Mouse (Mus musculus): ENCODE results near the gene Gpr84. TPM values are rescaled to one million over a fixed set of nuclear protein-coding genes. Genes with fewer than 3 reads are reported as not detected.
A peak's percentile ranks its signal among the peaks of the same experiment; 100 is the strongest.

Gpr84 gene
- polyA plus RNA-seq, 1 experiment from 2014 or later: 0.94 TPM

DNA sequence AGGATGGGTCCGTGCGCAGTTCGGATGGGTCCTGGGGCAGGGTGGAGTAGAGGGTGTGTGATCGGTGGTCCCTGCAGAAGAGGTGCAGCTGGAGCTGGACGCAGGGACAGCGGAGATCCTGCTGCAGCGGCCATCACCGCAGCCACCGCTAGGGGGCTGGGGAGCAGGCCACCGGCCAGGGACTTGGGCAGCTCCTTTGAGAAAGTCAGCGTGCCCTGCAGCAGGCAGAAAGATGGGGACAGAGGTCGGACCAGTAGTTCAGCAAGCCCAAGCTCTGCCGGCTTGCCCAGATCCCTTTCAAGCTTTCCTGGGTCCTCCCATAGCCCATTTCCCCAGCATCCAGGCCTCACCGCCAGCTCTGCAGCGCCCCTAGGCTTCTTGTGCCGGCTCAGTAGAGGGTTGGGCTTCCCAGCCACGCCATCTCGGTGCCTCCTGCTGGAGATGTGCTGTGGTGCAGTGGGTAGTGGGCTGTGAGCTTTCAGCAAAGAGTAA is 4.6 kb upstream of the Gpr84 start:
- H3K4me1 ChIP-seq (replicated peaks): peaks cover 34% of the 10 kb centered on the region
- WGBS: under 1% methylated on average over 18 of the region's 18 CpGs
- peak; percentile 80 for ATAC-seq
- H3K36me3 ChIP-seq: peaks cover 44% of the 10 kb centered on the region
- peak overlapping the region; percentile 23 for H3K4me3 ChIP-seq (replicated peaks)
- peak overlapping the region; percentile 58 for H3K9ac ChIP-seq (replicated peaks)
- H3K27ac ChIP-seq: peak overlapping the region; percentile 36
- peak overlapping the region; percentile 56 for H3K4me2 ChIP-seq (replicated peaks)
- no peaks in the 10 kb centered on the region for H3K27me3 ChIP-seq
- no peaks in the 10 kb centered on the region for H3K9me3 ChIP-seq

- no peak overlapping the region for H3K27ac ChIP-seq
- no peaks in the 10 kb centered on the region for H3K9me3 ChIP-seq
- ATAC-seq: peak; percentile 13
- no peak overlapping the region; the same call in 1 of the 2 replicates for H3K4me3 ChIP-seq (replicated peaks)
- H3K4me1 ChIP-seq (replicated peaks): peaks cover 33% of the 10 kb centered on the region
- peak overlapping the region; percentile 58 for H3K9ac ChIP-seq (replicated peaks)
- peaks cover 40% of the 10 kb centered on the region for H3K36me3 ChIP-seq
- 33% methylated on average over 22 of the region's 22 CpGs for WGBS
- H3K27me3 ChIP-seq: peaks cover 3% of the 10 kb centered on the region
- H3K4me2 ChIP-seq (replicated peaks): peak overlapping the region; percentile 56
Measured at GRCm38 (mm10) chr15:103314181-103314580, 3.8 kb upstream of the Gpr84 start.

GRCm38 (mm10) chr15:103313495-103314095 is 3.2 kb upstream of the Gpr84 start:
- Histone ChIP-seq H3K9me3 (no peaks in the 10 kb centered on the region), H3K4me1 (replicated peaks) (peaks cover 37% of the 10 kb centered on the region), H3K27me3 (peaks cover 9% of the 10 kb centered on the region), H3K27ac (0 out of 2 replicates have a peak overlapping the region, but pooled peaks have one; percentile 4), H3K9ac (replicated peaks) (peak overlapping the region; percentile 58; the same call in 1 of the 2 replicates), H3K4me3 (replicated peaks) (no peak overlapping the region), H3K36me3 (peaks cover 34% of the 10 kb centered on the region), H3K4me2 (replicated peaks) (peak overlapping the region; percentile 56)
- WGBS: 10% methylated on average over 18 of the region's 18 CpGs
- ATAC-seq: no peak

GRCm38 (mm10) chr15:103308876-103309580 is 1.4 kb downstream of the Gpr84 start:
- Histone ChIP-seq H3K27me3 (peaks cover 9% of the 10 kb centered on the region), H3K36me3 (no peaks in the 10 kb centered on the region), H3K4me2 (replicated peaks) (peak overlapping the region; percentile 19), H3K4me3 (replicated peaks) (no peak overlapping the region), H3K27ac (no peak overlapping the region), H3K4me1 (replicated peaks) (peaks cover 47% of the 10 kb centered on the region), H3K9me3 (no peaks in the 10 kb centered on the region), H3K9ac (replicated peaks) (peak overlapping the region; percentile 29)
- whole genome bisulfite sequencing: 68% methylated on average over 26 of the region's 26 CpGs
- no peak for ATAC-seq

GRCm38 (mm10) chr15:103308056-103308875 is 2.1 kb downstream of the Gpr84 start:
- H3K36me3 ChIP-seq: no peaks in the 10 kb centered on the region
- H3K27me3 ChIP-seq: peaks cover 9% of the 10 kb centered on the region
- no peak overlapping the region for H3K27ac ChIP-seq
- WGBS: 49% methylated on average over 28 of the region's 28 CpGs
- H3K4me3 ChIP-seq (replicated peaks): no peak overlapping the region
- H3K4me2 ChIP-seq (replicated peaks): peak overlapping the region; percentile 19
- H3K4me1 ChIP-seq (replicated peaks): peaks cover 48% of the 10 kb centered on the region
- no peaks in the 10 kb centered on the region for H3K9me3 ChIP-seq
- H3K9ac ChIP-seq (replicated peaks): peak overlapping the region; percentile 29
- no peak for ATAC-seq

- WGBS: under 1% methylated on average over 7 of the region's 7 CpGs
- peaks cover 9% of the 10 kb centered on the region for H3K27me3 ChIP-seq
- ATAC-seq: no peak
- H3K4me1 ChIP-seq (replicated peaks): peaks cover 56% of the 10 kb centered on the region
- H3K36me3 ChIP-seq: no peaks in the 10 kb centered on the region
- 0 out of 2 replicates have a peak overlapping the region, but pooled peaks have one; percentile 15 for H3K4me2 ChIP-seq (replicated peaks)
- no peaks in the 10 kb centered on the region for H3K9me3 ChIP-seq
- H3K9ac ChIP-seq (replicated peaks): no peak overlapping the region
- H3K4me3 ChIP-seq (replicated peaks): no peak overlapping the region
- H3K27ac ChIP-seq: peak overlapping the region; percentile 99
Measured at GRCm38 (mm10) chr15:103307125-103307524, 3.3 kb downstream of the Gpr84 start.

- Histone ChIP-seq H3K27me3 (peaks cover 9% of the 10 kb centered on the region), H3K9me3 (no peaks in the 10 kb centered on the region), H3K4me1 (replicated peaks) (peaks cover 67% of the 10 kb centered on the region), H3K4me2 (replicated peaks) (peak overlapping the region; percentile 70), H3K4me3 (replicated peaks) (peak overlapping the region; percentile 36), H3K36me3 (no peaks in the 10 kb centered on the region), H3K9ac (replicated peaks) (peak overlapping the region; percentile 84), H3K27ac (peak overlapping the region; percentile 99)
- WGBS: 36% methylated on average over 8 of the region's 8 CpGs
- ATAC-seq: no peak
Measured at GRCm38 (mm10) chr15:103305792-103306645, 4.4 kb downstream of the Gpr84 start.

DNA sequence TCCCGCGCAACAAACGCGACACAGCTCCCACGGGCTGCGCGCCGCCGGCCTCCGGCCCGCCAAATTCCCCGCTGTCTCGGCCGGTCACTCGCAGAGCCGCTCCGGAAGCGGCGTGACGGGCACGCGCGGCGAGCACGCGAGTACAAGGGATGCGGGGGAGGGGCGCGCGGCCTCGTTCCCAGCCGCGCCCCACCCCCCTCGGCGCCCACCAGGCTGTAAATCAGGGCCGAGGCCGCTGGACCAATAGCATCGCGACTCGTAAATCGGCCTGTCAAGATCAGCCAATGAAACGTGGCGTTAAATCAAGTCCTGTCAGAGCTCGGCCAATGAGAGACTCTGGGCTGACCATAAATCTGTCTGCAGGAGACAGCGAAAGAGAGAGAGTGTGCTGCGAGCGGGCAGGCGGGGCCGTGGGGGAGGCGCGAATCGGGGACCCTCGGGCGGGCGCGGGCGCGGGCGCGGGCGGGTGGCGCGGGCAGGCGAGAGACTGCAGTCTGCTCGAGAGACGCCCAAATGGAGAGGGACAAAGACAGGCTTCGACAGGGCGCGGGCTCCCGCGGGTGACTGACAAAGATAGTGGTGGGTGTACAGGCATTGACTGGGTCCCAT is 5.2 kb downstream of the Gpr84 start:
- Histone ChIP-seq H3K9me3 (no peaks in the 10 kb centered on the region), H3K4me1 (replicated peaks) (peaks cover 76% of the 10 kb centered on the region), H3K4me3 (replicated peaks) (peak overlapping the region; percentile 36), H3K4me2 (replicated peaks) (peak overlapping the region; percentile 70), H3K36me3 (no peaks in the 10 kb centered on the region), H3K9ac (replicated peaks) (peak overlapping the region; percentile 84), H3K27me3 (peaks cover 9% of the 10 kb centered on the region), H3K27ac (peak overlapping the region; percentile 99)
- WGBS: under 1% methylated on average over 71 of the region's 71 CpGs
- ATAC-seq: peak; percentile 96

- Histone ChIP-seq H3K36me3 (no peaks in the 10 kb centered on the region), H3K9me3 (no peaks in the 10 kb centered on the region), H3K4me1 (replicated peaks) (peaks cover 82% of the 10 kb centered on the region), H3K27me3 (peaks cover 9% of the 10 kb centered on the region), H3K27ac (peak overlapping the region; percentile 99), H3K9ac (replicated peaks) (peak overlapping the region; percentile 75), H3K4me3 (replicated peaks) (peak overlapping the region; percentile 36), H3K4me2 (replicated peaks) (peak overlapping the region; percentile 70)
- under 1% methylated on average over 9 of the region's 9 CpGs for WGBS
- peak; percentile 2; the same call in 1 of the 2 replicates for ATAC-seq
Measured at GRCm38 (mm10) chr15:103304616-103304969, 5.8 kb downstream of the Gpr84 start.

DNA sequence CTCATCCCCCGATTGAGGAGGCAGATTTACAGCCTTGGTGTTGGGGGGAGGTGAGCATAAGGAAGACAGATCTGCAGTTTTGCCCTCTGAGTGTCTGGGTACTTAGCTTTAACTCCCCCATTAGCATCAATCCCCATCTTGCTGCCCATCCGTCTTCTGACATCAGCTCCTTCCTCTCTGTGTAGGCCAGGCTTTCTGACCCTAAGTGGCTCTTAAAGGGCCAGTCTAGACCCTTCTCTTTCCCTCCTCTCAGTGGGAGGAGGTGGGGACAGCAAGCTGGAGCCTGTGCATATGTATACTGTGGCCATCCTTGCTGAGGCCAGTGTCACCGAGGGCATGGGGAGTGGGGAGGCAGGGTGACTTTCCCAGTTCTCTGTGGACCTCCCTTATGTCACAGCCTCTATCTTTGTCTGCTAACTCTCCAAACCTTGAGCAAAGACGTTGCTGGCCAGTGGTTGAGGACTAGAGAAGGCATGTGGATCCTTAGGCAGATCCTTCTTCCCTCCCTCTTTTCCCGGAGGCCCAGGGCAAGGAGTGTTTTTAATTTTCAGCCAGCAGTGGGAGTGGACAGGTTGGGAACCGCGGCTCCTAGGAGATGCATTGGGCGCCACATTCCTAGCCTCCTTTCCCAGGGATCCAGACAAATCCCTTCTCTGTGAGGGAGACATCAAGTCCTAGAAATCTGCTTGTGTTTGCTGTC is 6.3 kb downstream of the Gpr84 start:
- Histone ChIP-seq H3K36me3 (0 out of 2 replicates have a peak, but pooled peaks cover 1% of the 10 kb centered on the region), H3K27me3 (peaks cover 4% of the 10 kb centered on the region), H3K4me2 (replicated peaks) (peak overlapping the region; percentile 70), H3K9me3 (no peaks in the 10 kb centered on the region), H3K4me3 (replicated peaks) (peak overlapping the region; percentile 36), H3K27ac (peak overlapping the region; percentile 99), H3K9ac (replicated peaks) (peak overlapping the region; percentile 75), H3K4me1 (replicated peaks) (peaks cover 87% of the 10 kb centered on the region)
- 8% methylated on average over 8 of the region's 8 CpGs for WGBS
- no peak for ATAC-seq

All from midbrain, embryonic 13.5 days (tissue).